Mouse (Mus musculus): ENCODE data around the gene Tsc22d2.

The Tsc22d2 gene

GRCm38 (mm10) chr3:58515947-58516601 lies 101.6 kb downstream of the Tsc22d2 start:
- DNase-seq (ENCODE audit: low read depth), result no peak
